Mouse (Mus musculus) inflammation-experienced regulatory T-cells, adult 16 weeks (primary cell): ENCODE measurements around the gene Tbc1d22a. TPM values are rescaled to one million over a fixed set of nuclear protein-coding genes. Genes with fewer than 3 reads are reported as not detected.

Source experiments
- polyA plus RNA-seq: library from polyadenylated mRNA; unstranded; fragments of 100-300 nt; shearing (Covaris generic); gene quantifications from one replicate; pipeline ENCODE4 v1.2.1, GENCODE M21; 2017

The Tbc1d22a gene
- polyA plus RNA-seq, result 23.7 TPM

DNA sequence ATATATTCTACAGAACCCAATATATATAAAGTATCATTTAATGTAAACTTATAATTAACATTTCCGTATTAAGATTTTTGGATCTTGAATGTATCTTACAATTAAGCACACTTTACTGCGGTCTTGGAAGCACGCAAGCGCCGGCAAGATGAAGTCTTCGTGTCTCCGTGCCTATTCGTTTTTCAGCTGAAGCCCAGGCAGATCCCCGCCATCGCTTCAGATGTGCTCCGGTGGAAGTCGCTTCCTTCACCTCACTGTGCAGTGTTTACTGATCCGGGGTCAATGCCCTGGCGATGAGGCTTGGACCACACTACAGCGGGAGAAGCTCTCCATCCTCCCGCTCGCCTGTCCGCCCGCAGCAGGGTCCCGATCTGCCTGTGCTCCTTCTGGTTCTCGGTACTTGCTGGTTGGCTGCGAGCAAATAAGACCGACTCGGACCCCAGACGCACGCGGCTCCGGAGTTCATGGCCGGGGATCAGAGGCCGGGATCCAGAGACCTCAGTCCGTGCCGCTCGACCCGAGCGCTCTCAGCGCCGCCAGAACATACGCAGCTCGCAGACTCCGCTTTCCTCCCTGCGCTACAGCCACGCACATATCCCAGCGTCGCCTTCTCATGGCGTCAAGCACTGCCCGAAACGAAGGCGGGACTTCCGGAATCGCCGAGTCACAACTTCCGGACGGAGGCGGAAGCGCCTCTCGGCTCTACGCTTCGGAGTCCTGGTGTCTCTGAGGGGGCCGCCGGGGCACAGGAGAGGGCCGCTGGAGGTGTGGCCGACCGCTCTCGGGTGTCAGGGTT, at the start of gene Tbc1d22a:
TSS of gene Tbc1d22a (plus strand) at position 707 of the 796 bp plus-strand sequence.

DNA sequence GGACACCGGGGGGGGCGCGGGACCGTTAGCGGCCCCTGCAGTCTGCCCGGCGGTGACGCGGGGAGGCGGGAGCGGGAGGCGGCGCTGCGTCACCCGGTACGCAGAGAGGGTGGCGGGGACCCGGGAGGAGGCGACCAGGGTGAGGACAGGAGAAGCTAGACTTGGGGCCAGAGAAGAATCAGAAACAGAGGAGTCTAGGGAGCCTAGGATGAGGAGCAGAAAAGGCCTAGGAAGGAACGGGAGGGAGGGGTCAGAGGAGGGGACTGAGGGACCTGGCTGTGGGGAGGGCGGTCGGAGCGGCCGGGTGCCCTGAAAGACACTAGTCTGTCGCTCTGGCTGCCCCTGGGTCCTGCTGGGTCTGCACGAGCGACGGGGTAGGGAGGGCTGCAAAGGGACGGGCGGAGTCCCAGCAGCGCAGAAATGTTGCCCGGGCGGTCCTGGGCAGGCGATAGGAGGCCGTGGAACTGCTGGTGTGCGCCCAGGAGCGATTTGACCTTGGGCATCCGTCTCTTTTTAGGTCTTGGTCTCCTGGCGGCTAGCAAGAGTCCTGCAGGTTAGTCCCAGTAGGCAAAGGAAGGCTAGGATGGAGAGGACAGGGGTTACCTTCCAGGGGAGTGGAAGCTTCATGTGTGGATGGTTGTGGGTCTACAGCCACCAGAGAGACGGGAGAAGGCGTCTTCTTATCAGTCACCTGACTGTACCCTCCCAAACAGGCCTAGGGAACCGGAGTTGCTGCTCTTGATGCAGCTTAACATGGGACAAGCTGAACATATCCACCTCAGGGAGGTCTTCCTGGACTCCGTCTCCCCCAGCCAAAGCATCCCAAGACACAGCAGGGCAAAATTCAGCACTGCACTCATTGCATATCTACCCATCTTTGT, 28.3 kb upstream of the Tbc1d22a start, which contains the start of gene Cerk:
TSS of gene Cerk (minus strand) at position 453 of the 881 bp plus-strand sequence.

Other genes starting within 250 kb of the Tbc1d22a start
- gene Celsr1, start 180.7 kb upstream of the Tbc1d22a start, polyA plus RNA-seq, result 1.3 TPM
- 26.3 TPM for gene Gramd4, start 156.8 kb upstream of the Tbc1d22a start, polyA plus RNA-seq
- gene Cerk, start 28.3 kb upstream of the Tbc1d22a start, polyA plus RNA-seq, result 5.5 TPM